Mouse (Mus musculus): ENCODE data around the gene Isca1. TPM values are rescaled to one million over a fixed set of nuclear protein-coding genes. Genes with fewer than 3 reads are reported as not detected.

Isca1 gene
- polyA plus RNA-seq, 1 experiment = 301 TPM

GRCm38 (mm10) chr13:59770164-59770562, 553 bp upstream of the Isca1 start:
- peaks cover 12% of the 10 kb centered on the region for H3K4me1 ChIP-seq (ENCODE audit: control insufficient read depth, insufficient read depth, low read length)
- TF ChIP-seq CTCF (IDR thresholded peaks at IDR 0.05; ENCODE audit: borderline replicate concordance, insufficient read depth, low read depth, low read length) (no peak), POLR2A (IDR thresholded peaks at IDR 0.05; ENCODE audit: borderline replicate concordance, insufficient read depth, low read length) (no peak)
- under 1% methylated on average over 28 of the region's 28 CpGs for whole genome bisulfite sequencing
- peak overlapping the region; percentile 93 for H3K4me3 ChIP-seq (replicated peaks; ENCODE audit: insufficient read depth, low read depth, low read length)
- peak; percentile 85 to 86 for DNase-seq
- peak overlapping the region; percentile 96 for H3K27ac ChIP-seq (ENCODE audit: insufficient read depth, low read length)
- H3K27me3 ChIP-seq (ENCODE audit: control insufficient read depth, insufficient read depth, low read length) = no peaks in the 10 kb centered on the region

- 25% methylated on average over 13 of the region's 13 CpGs for WGBS
- H3K27ac ChIP-seq (ENCODE audit: insufficient read depth, low read length) = no peak overlapping the region
Observed at GRCm38 (mm10) chr13:59768531-59768930, 1.1 kb downstream of the Isca1 start.

GRCm38 (mm10) chr13:59766786-59767515, 2.7 kb downstream of the Isca1 start:
- no peak for DNase-seq
- WGBS = 71% methylated on average over 11 of the region's 11 CpGs
- Histone ChIP-seq H3K27ac (ENCODE audit: insufficient read depth, low read length) (no peak overlapping the region), H3K4me1 (ENCODE audit: control insufficient read depth, insufficient read depth, low read length) (peaks cover 18% of the 10 kb centered on the region), H3K4me3 (replicated peaks; ENCODE audit: insufficient read depth, low read depth, low read length) (no peak overlapping the region), H3K27me3 (ENCODE audit: control insufficient read depth, insufficient read depth, low read length) (no peaks in the 10 kb centered on the region)
- TF ChIP-seq POLR2A (IDR thresholded peaks at IDR 0.05; ENCODE audit: borderline replicate concordance, insufficient read depth, low read length) = no peak
- no peak for TF ChIP-seq CTCF (IDR thresholded peaks at IDR 0.05; ENCODE audit: borderline replicate concordance, insufficient read depth, low read depth, low read length)

More at GRCm38 (mm10) chr13:59768531-59768930, 1.1 kb downstream of the Isca1 start:
- TF ChIP-seq POLR2A (IDR thresholded peaks at IDR 0.05; ENCODE audit: borderline replicate concordance, insufficient read depth, low read length) (no peak), CTCF (IDR thresholded peaks at IDR 0.05; ENCODE audit: borderline replicate concordance, insufficient read depth, low read depth, low read length) (no peak)
- peak overlapping the region; percentile 93 for H3K4me3 ChIP-seq (replicated peaks; ENCODE audit: insufficient read depth, low read depth, low read length)
- DNase-seq = peak in 1 of 2 experiments; percentile 24
- peaks cover 15% of the 10 kb centered on the region for H3K4me1 ChIP-seq (ENCODE audit: control insufficient read depth, insufficient read depth, low read length)
- no peaks in the 10 kb centered on the region for H3K27me3 ChIP-seq (ENCODE audit: control insufficient read depth, insufficient read depth, low read length)

- no peaks in the 10 kb centered on the region for H3K27me3 ChIP-seq (ENCODE audit: control insufficient read depth, insufficient read depth, low read length)
- peaks cover 11% of the 10 kb centered on the region; the same call in 1 of the 2 replicates for H3K4me1 ChIP-seq (ENCODE audit: control insufficient read depth, insufficient read depth, low read length)
- no peak for DNase-seq
- no peak overlapping the region for H3K27ac ChIP-seq (ENCODE audit: insufficient read depth, low read length)
- no peak for TF ChIP-seq CTCF (IDR thresholded peaks at IDR 0.05; ENCODE audit: borderline replicate concordance, insufficient read depth, low read depth, low read length)
- TF ChIP-seq POLR2A (IDR thresholded peaks at IDR 0.05; ENCODE audit: borderline replicate concordance, insufficient read depth, low read length) = no peak
- H3K4me3 ChIP-seq (replicated peaks; ENCODE audit: insufficient read depth, low read depth, low read length) = no peak overlapping the region
- 89% methylated on average over 7 of the region's 7 CpGs for WGBS
Observed at GRCm38 (mm10) chr13:59762791-59763190, 6.8 kb downstream of the Isca1 start.

GRCm38 (mm10) chr13:59756906-59757305, 12.7 kb downstream of the Isca1 start:
- WGBS = 92% methylated on average over 7 of the region's 7 CpGs
- no peaks in the 10 kb centered on the region for H3K27me3 ChIP-seq (ENCODE audit: control insufficient read depth, insufficient read depth, low read length)

GRCm38 (mm10) chr13:59750310-59750709, 19.3 kb downstream of the Isca1 start:
- Histone ChIP-seq H3K27ac (ENCODE audit: insufficient read depth, low read length) (no peak overlapping the region), H3K4me1 (ENCODE audit: control insufficient read depth, insufficient read depth, low read length) (peaks cover 8% of the 10 kb centered on the region), H3K27me3 (ENCODE audit: control insufficient read depth, insufficient read depth, low read length) (no peaks in the 10 kb centered on the region), H3K4me3 (replicated peaks; ENCODE audit: insufficient read depth, low read depth, low read length) (no peak overlapping the region)
- no peak for DNase-seq
- 90% methylated on average over 12 of the region's 12 CpGs for WGBS
- TF ChIP-seq POLR2A (IDR thresholded peaks at IDR 0.05; ENCODE audit: borderline replicate concordance, insufficient read depth, low read length) (no peak), CTCF (IDR thresholded peaks at IDR 0.05; ENCODE audit: borderline replicate concordance, insufficient read depth, low read depth, low read length) (no peak)

More at GRCm38 (mm10) chr13:59756906-59757305, 12.7 kb downstream of the Isca1 start:
- no peak for DNase-seq
- Histone ChIP-seq H3K4me1 (ENCODE audit: control insufficient read depth, insufficient read depth, low read length) (no peaks in the 10 kb centered on the region), H3K27ac (ENCODE audit: insufficient read depth, low read length) (no peak overlapping the region), H3K4me3 (replicated peaks; ENCODE audit: insufficient read depth, low read depth, low read length) (no peak overlapping the region)
- TF ChIP-seq POLR2A (IDR thresholded peaks at IDR 0.05; ENCODE audit: borderline replicate concordance, insufficient read depth, low read length) (no peak), CTCF (IDR thresholded peaks at IDR 0.05; ENCODE audit: borderline replicate concordance, insufficient read depth, low read depth, low read length) (no peak)

- no peak within 1 kb of the TSS for H3K4me3 ChIP-seq (replicated peaks; ENCODE audit: insufficient read depth, low read depth, low read length)
- no peak for DNase-seq
- H3K27me3 ChIP-seq (ENCODE audit: control insufficient read depth, insufficient read depth, low read length) = no peaks in the 10 kb centered on the region
- 35% methylated on average over 9 of the region's 9 CpGs for WGBS
- H3K4me1 ChIP-seq (ENCODE audit: control insufficient read depth, insufficient read depth, low read length) = peaks cover 8% of the 10 kb centered on the region
- no peak for TF ChIP-seq POLR2A (IDR thresholded peaks at IDR 0.05; ENCODE audit: borderline replicate concordance, insufficient read depth, low read length)
- TF ChIP-seq CTCF (IDR thresholded peaks at IDR 0.05; ENCODE audit: borderline replicate concordance, insufficient read depth, low read depth, low read length) = no peak
- no peak within 1 kb of the TSS for H3K27ac ChIP-seq (ENCODE audit: insufficient read depth, low read length)
Observed at GRCm38 (mm10) chr13:59746711-59747110, 22.9 kb downstream of the Isca1 start, which contains the start of gene 1700014D04Rik. 1700014D04Rik (minus strand) TSS chr13:59746752.

GRCm38 (mm10) chr13:59746164-59746563, 23.4 kb downstream of the Isca1 start:
- WGBS = 83% methylated on average over 6 of the region's 6 CpGs
- H3K4me1 ChIP-seq (ENCODE audit: control insufficient read depth, insufficient read depth, low read length) = peaks cover 8% of the 10 kb centered on the region
- DNase-seq = no peak
- no peak overlapping the region for H3K27ac ChIP-seq (ENCODE audit: insufficient read depth, low read length)
- TF ChIP-seq POLR2A (IDR thresholded peaks at IDR 0.05; ENCODE audit: borderline replicate concordance, insufficient read depth, low read length) = no peak
- no peak for TF ChIP-seq CTCF (IDR thresholded peaks at IDR 0.05; ENCODE audit: borderline replicate concordance, insufficient read depth, low read depth, low read length)
- H3K27me3 ChIP-seq (ENCODE audit: control insufficient read depth, insufficient read depth, low read length) = no peaks in the 10 kb centered on the region
- no peak overlapping the region for H3K4me3 ChIP-seq (replicated peaks; ENCODE audit: insufficient read depth, low read depth, low read length)

Measured in cerebellum, adult 2 months (tissue).